Mouse (Mus musculus): ENCODE measurements around the gene Pigyl. TPM values are rescaled to one million over a fixed set of nuclear protein-coding genes. Genes with fewer than 3 reads are reported as not detected.

The Pigyl gene
- 87.3 and 87.8 TPM in 2 replicates for polyA plus RNA-seq (2012; rRNA removed)

GRCm38 (mm10) chr9:22156497-22157245 is at the start of gene Pigyl:
Gene Pigyl, plus strand, starts transcription at chr9:22156846.

GRCm38 (mm10) chr9:22116740-22117426 is 39.8 kb upstream of the Pigyl start, which contains the start of gene Elof1:
Gene Elof1, minus strand, starts transcription at chr9:22117172.

GRCm38 (mm10) chr9:22135644-22136390 is 20.8 kb upstream of the Pigyl start, which contains the start of gene Acp5:
Gene Acp5, minus strand, starts transcription at chr9:22135711.

GRCm38 (mm10) chr9:22188025-22188611 is 31.5 kb downstream of the Pigyl start, which contains the start of gene Zfp872:
Gene Zfp872, plus strand, starts transcription at chr9:22188090.

Other genes with a start within 250 kb of the Pigyl start
- 25.1 and 27.4 TPM in 2 replicates for gene Rab3d, start 238.7 kb upstream of the Pigyl start, polyA plus RNA-seq (2012; rRNA removed)
- 18.0 and 18.3 TPM in 2 replicates for gene Ccdc159, start 229.4 kb upstream of the Pigyl start, polyA plus RNA-seq (2012; rRNA removed)
- 34.2 and 39.4 TPM in 2 replicates for gene Tmem205, start 229.3 kb upstream of the Pigyl start, polyA plus RNA-seq (2012; rRNA removed)
- gene Plppr2, start 219.8 kb upstream of the Pigyl start, polyA plus RNA-seq (2012; rRNA removed) = 126 and 127 TPM in 2 replicates
- gene Swsap1, start 201.1 kb upstream of the Pigyl start, polyA plus RNA-seq (2012; rRNA removed) = 9.7 and 10.7 TPM in 2 replicates
- gene Epor, start 193.3 kb upstream of the Pigyl start, polyA plus RNA-seq (2012; rRNA removed) = 2.2 and 2.5 TPM in 2 replicates
- 2.1 and 3.7 TPM in 2 replicates for gene Rgl3, start 167.4 kb upstream of the Pigyl start, polyA plus RNA-seq (2012; rRNA removed)
- 6.0 and 7.2 TPM in 2 replicates for gene Ccdc151, start 154.2 kb upstream of the Pigyl start, polyA plus RNA-seq (2012; rRNA removed)
- 114 and 135 TPM in 2 replicates for gene Prkcsh, start 154.0 kb upstream of the Pigyl start, polyA plus RNA-seq (2012; rRNA removed)
- 198 and 211 TPM in 2 replicates for gene Elavl3, start 104.8 kb upstream of the Pigyl start, polyA plus RNA-seq (2012; rRNA removed)
- 0.14 TPM in 1 of 2 replicates, not detected in the other for gene Gm49318, start 85.6 kb upstream of the Pigyl start, polyA plus RNA-seq (2012; rRNA removed)
- 53.1 and 55.4 TPM in 2 replicates for gene Zfp653, start 85.5 kb upstream of the Pigyl start, polyA plus RNA-seq (2012; rRNA removed)
- 49.9 TPM in 2 replicates for gene Ecsit, start 71.4 kb upstream of the Pigyl start, polyA plus RNA-seq (2012; rRNA removed)
- 1.00 and 1.6 TPM in 2 replicates for gene Cnn1, start 57.6 kb upstream of the Pigyl start, polyA plus RNA-seq (2012; rRNA removed)
- gene Elof1, start 39.7 kb upstream of the Pigyl start, polyA plus RNA-seq (2012; rRNA removed) = 150 and 156 TPM in 2 replicates
- 1.7 and 3.0 TPM in 2 replicates for gene Acp5, start 21.1 kb upstream of the Pigyl start, polyA plus RNA-seq (2012; rRNA removed)
- 0.12 and 0.14 TPM in 2 replicates for gene Zfp872, start 31.2 kb downstream of the Pigyl start, polyA plus RNA-seq (2012; rRNA removed)
- gene Zfp809, start 68.9 kb downstream of the Pigyl start, polyA plus RNA-seq (2012; rRNA removed) = 7.4 and 9.4 TPM in 2 replicates
- 4.3 and 4.7 TPM in 2 replicates for gene Zfp599, start 103.0 kb downstream of the Pigyl start, polyA plus RNA-seq (2012; rRNA removed)
- gene Zfp810, start 150.8 kb downstream of the Pigyl start, polyA plus RNA-seq (2012; rRNA removed) = 36.5 and 41.8 TPM in 2 replicates
- gene Anln, start 232.3 kb downstream of the Pigyl start, polyA plus RNA-seq (2012; rRNA removed) = 13.7 and 15.2 TPM in 2 replicates